Mouse (Mus musculus) small intestine, adult 2 months (tissue): ENCODE results near the gene Plekha8.

Experiments used
- CTCF ChIP-seq: fragments of 200-500 bp; IDR thresholded peaks from 2 replicates; pipeline ENCODE4 v1.5.1; 2012; ENCODE audit warnings: low read depth, mild to moderate bottlenecking, control low read depth, inconsistent platforms, low read length, moderate library complexity, mixed read lengths; ENCODE audit not compliant: insufficient replicate concordance, insufficient read length; ENCODE audit errors: extremely low read depth
- POLR2A ChIP-seq: fragments of 200-500 bp; IDR thresholded peaks from 2 replicates; pipeline ENCODE4 v1.6.1; 2012; ENCODE audit warnings: low read depth, mild to moderate bottlenecking, control low read depth, inconsistent platforms, low read length, moderate library complexity

GRCm38 (mm10) chr6:54631462-54631861 lies 36.6 kb downstream of the Plekha8 start:
- TF ChIP-seq CTCF (no peak), POLR2A (no peak)
